Mouse (Mus musculus) left cerebral cortex, adult 8-10 months (tissue): Measurements from ENCODE around the gene Nlrp6. TPM values are rescaled to one million over a fixed set of nuclear protein-coding genes. Genes with fewer than 3 reads are reported as not detected.

ENCODE experiments used
- DNase-seq, 2 experiments: peaks; one replicate each; pipeline ENCODE4 v3.0.0; 2022; ENCODE audit warnings: low spot score in 2 of 2
- total RNA-seq, 4 experiments: library from RNA; stranded (reverse); gene quantifications; 2 replicates each; pipeline ENCODE4 v1.2.4; 2022

Gene Nlrp6
- total RNA-seq, 4 experiments from 2014 or later = 0.54 to 1.1 (median 0.92) TPM

GRCm38 (mm10) chr7:140912293-140912692, 8.4 kb upstream of the Nlrp6 start:
- DNase-seq = peak; percentile 20 to 32

DNA sequence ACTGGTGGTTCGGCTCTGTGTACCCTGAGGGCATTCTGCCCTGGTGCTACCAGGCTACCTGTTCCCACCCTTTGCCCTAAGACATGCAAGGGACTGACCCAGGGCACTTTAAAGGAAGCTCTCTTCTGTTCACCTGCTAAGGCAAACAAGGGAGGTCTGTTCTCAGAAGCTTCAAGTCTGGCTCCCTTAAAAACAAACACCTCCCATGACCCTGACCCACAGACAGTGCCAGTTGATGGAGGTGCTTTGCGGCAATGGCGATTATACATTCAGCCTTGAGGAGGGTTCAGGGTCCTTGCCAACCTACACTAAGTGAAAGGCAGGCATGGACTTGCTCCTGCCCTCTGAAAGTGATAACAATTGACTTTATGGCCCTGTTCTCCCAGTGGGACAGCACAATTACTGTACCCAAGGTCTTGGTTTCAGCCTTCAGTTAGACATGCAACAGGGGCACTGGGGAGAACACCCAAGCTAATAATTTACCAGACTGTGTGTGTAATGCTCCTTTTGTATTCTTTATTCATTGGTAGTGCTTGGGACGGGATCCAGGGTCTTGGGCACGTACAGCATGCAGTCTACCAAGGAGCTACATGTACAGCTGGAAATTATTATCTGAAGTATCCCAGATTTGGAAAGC, 7.7 kb upstream of the Nlrp6 start:
- no peak for DNase-seq

- no peak for DNase-seq
Observed at GRCm38 (mm10) chr7:140914031-140914690, 6.5 kb upstream of the Nlrp6 start.

DNA sequence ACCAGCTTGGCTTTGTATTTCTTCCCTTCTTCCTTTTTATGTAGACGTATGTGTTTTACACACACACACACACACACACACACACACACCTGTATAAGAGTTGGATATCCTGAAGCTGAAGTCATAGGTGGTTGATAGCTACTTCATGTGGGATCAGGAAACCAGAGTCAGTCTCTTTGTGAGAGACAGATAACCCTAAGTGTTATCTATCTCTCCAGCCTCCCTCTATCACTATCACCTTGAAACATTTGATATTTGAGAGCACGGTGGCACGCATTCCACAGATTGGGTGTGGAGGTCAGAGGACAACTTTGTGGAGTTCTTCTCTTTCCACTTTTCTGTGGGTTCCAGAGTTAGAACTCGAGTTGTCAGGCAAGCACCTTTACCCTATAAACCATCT, 791 bp upstream of the Nlrp6 start:
- DNase-seq = no peak

DNA sequence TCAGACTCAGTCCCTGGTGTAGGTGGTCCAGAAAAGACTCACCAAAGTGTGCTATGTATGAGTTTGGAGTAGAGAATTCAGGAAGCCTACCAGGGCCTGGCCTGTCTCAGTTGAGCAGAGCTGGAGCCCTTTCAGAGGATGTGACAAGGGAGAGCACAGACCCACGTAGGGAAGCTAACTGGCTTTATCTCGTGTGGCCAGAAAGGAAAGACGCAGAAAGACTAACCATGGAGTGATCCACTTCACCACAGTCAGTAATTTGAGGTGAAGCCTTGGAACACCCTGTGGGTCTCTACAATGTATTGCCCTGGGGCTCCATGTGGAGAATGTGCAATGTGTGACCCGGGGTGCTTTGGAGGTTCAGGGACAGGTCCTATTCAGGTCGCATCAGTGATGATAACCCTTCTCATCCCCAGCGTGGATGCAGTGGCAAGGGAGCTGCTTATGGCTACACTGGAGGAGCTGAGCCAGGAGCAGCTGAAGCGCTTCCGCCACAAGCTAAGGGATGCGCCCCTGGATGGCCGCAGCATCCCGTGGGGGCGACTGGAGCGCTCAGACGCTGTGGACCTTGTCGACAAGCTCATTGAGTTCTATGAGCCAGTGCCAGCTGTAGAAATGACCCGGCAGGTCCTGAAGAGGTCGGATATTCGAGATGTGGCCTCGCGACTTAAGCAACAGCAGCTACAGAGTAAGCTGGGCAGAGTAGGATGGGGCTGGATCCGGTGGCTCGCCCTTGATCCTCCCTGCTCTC, 698 bp downstream of the Nlrp6 start:
- no peak for DNase-seq

GRCm38 (mm10) chr7:140922398-140923069, 1.8 kb downstream of the Nlrp6 start:
- no peak for DNase-seq

DNA sequence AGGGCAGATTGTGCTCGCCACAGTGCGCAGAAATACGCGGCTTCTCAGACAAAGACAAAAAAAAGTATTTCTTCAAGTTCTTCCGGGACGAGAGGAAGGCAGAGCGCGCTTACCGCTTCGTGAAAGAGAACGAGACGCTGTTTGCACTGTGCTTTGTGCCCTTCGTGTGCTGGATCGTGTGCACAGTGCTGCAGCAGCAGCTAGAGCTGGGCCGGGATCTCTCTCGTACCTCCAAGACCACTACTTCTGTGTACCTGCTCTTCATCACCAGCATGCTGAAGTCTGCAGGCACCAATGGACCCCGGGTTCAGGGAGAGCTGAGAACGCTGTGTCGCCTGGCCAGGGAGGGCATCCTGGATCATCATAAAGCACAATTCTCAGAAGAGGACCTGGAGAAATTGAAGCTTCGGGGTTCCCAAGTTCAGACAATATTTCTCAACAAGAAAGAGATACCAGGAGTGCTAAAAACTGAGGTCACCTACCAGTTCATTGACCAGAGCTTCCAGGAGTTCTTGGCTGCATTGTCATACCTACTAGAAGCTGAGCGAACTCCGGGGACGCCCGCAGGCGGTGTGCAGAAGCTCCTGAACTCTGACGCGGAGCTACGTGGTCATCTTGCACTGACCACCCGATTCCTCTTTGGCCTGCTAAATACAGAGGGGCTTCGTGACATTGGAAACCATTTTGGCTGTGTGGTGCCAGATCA, 2.5 kb downstream of the Nlrp6 start:
- DNase-seq = no peak

DNA sequence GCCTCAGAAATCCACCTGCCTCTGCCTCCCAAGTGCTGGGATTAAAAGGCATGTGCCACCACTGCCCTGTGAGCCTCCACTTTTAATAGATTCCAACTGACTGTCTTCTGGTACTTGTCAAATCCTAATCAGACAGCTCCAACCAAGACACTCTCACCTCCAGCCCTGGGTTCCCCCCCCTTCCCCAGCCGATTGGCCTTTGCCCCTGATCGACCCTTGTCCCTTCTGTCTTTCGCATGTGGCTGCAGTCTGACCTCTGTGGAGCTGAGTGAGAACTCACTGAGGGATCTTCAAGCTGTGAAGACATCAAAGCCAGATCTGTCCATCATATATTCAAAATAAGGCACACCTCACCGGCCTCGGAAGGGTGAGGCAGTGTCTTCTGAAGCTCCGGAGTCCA, 6.5 kb downstream of the Nlrp6 start:
- no peak for DNase-seq

DNA sequence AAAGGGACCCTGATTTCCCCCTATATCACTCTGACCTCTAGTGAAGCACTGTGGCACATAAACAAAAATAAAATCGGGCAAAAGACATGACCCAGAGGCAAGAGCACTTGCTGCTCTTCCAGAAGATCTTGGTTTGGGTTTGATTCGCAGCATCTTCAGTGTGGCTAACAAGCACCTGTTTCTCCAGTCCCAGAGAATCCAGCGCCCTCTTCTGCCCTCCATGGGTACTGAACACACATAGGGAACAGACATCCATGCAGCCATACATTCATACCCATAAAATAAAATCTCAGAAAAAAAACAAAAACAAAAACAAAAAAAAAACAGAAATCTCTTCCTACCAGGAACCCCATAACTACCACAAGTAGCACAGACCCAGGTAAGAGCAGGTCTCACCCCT, 17.7 kb downstream of the Nlrp6 start:
- DNase-seq = no peak

GRCm38 (mm10) chr7:140938896-140939295, 18.2 kb downstream of the Nlrp6 start:
- no peak for DNase-seq

DNA sequence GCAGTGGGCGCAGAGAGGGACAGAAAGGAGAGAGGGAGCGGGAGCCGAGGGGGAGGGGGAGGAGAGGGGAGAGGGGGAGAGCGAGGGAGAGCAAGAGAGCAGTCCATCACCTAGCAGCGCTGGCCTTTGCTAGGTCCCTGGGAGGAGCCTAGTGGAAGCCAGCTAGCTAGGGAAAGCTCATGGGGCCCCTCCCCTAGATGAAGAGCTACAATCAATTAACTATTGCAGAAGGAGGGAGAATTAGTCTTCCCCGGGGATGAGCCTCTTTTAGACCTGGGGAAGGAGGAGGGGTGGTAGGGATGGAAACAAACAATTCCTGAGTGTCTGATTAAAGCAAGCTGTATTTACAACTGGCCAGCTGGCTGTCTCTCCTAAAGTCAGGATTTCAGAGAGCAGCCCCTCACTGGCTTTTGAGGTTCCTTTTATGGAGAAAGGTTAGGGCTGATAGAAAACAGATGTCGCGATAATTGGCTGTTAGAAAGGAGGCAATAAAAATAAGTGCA, 19.0 kb downstream of the Nlrp6 start:
- DNase-seq = no peak

GRCm38 (mm10) chr7:140941222-140942051, 20.7 kb downstream of the Nlrp6 start, which contains the start of gene Pgghg:
TSS of gene Pgghg (plus strand) at chr7:140941391.
- no peak for DNase-seq

GRCm38 (mm10) chr7:140942341-140942740, 21.6 kb downstream of the Nlrp6 start:
- no peak for DNase-seq

DNA sequence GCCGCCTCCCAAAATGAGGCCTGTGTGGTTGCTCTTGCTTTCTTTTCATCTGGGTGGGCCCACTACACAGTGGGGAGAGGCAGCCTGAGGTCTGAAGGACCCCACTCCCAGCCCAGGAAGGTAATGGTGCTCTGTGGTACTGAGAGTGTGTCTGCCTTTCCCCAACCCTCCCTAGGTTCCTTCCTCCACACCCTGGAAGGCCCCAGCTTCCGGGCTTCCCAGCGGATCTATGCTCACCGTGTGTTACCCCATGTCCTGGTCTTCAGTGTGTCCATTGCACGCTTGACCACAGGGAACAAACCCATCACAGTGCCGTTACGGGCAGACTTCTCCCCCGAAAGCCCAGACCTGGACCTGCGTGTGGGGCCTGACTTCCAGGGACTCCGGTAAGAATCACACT, 22.1 kb downstream of the Nlrp6 start:
- DNase-seq = no peak

- DNase-seq = no peak
Observed at GRCm38 (mm10) chr7:140943356-140943755, 22.7 kb downstream of the Nlrp6 start.

- DNase-seq = no peak
Observed at GRCm38 (mm10) chr7:140944236-140944635, 23.5 kb downstream of the Nlrp6 start.

GRCm38 (mm10) chr7:140945247-140945646, 24.5 kb downstream of the Nlrp6 start:
- DNase-seq = no peak

- no peak for DNase-seq
Observed at GRCm38 (mm10) chr7:140946311-140946710, 25.6 kb downstream of the Nlrp6 start.

DNA sequence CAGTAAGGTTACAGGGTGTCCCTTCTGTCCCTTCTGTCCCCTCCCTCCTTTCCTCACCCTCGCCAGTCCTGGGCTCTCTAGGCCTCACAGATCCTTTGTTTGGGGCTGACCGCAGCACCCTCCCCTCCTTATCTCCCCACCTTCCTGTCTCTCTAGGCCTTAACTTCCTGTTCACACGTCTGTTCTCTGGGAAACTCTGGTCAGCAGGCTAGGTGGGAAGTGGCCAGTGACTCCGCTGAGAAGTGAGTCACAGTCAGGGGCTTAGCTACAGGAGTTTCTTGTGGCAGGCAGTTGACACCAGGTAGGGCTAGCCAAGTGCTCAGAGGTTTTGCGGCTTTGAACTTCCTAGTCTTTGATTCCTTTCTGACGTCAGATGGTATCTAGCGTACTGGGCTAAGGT, 26.3 kb downstream of the Nlrp6 start:
- no peak for DNase-seq

GRCm38 (mm10) chr7:140948161-140948560, 27.5 kb downstream of the Nlrp6 start:
- DNase-seq = no peak
